Mouse (Mus musculus) testis, adult 2 months (tissue): ENCODE measurements around the gene Tspan14.

Experiments
- CTCF ChIP-seq: fragments of 200-500 bp; IDR thresholded peaks from 2 replicates; pipeline ENCODE4 v1.5.1; 2012; ENCODE audit warnings: low read depth, mild to moderate bottlenecking, inconsistent platforms, low read length, moderate library complexity; ENCODE audit not compliant: control insufficient read depth, insufficient read depth, insufficient replicate concordance
- POLR2A ChIP-seq: fragments of 200-500 bp; IDR thresholded peaks from 2 replicates; pipeline ENCODE4 v1.6.1; 2012; ENCODE audit warnings: low read depth, mild to moderate bottlenecking, inconsistent platforms, low read length, moderate library complexity; ENCODE audit not compliant: control insufficient read depth

GRCm38 (mm10) chr14:40948522-40948921 is 18.1 kb downstream of the Tspan14 start:
- no peak for TF ChIP-seq CTCF
- TF ChIP-seq POLR2A, result no peak
